Mouse (Mus musculus): ENCODE results near the gene Gm21836. TPM values are rescaled to one million over a fixed set of nuclear protein-coding genes. Genes with fewer than 3 reads are reported as not detected.
"Not testable (repeated sequence)": the region's sequence is repeated elsewhere in the genome, so short reads cannot be mapped to it uniquely, and the experiment has no call there.

The Gm21836 gene
- polyA plus RNA-seq (2015; fragmentation: Nextera tagmentation; extraction: Ambion mirVana): not detected in 2 replicates

- H3K9me3 ChIP-seq (replicated peaks; ENCODE audit: control insufficient read depth, low read length, poor library complexity, severe bottlenecking); H3K4me1 ChIP-seq (ENCODE audit: control insufficient read depth, insufficient read depth, low read length); H3K4me2 ChIP-seq (ENCODE audit: low read length); H3K27me3 ChIP-seq (ENCODE audit: control insufficient read depth, insufficient read depth, low read depth, low read length); H3K27ac ChIP-seq (ENCODE audit: low read length); H3K9ac ChIP-seq (ENCODE audit: low read depth, low read length); ATAC-seq; H3K4me3 ChIP-seq (ENCODE audit: low read depth, low read length); H3K36me3 ChIP-seq (ENCODE audit: control insufficient read depth, insufficient read depth, low read length): not testable (repeated sequence)
- 90% methylated on average over 2 of the region's 2 CpGs for WGBS
Observed at GRCm38 (mm10) chr9:124493693-124494092, at the start of gene Gm21836. Gene Gm21836, minus strand, starts transcription at chr9:124493793.

GRCm38 (mm10) chr9:124480361-124480980 lies 13.1 kb downstream of the Gm21836 start:
- not testable (repeated sequence) for H3K27me3 ChIP-seq (ENCODE audit: control insufficient read depth, insufficient read depth, low read depth, low read length); H3K4me2 ChIP-seq (ENCODE audit: low read length); H3K4me3 ChIP-seq (ENCODE audit: low read depth, low read length); H3K27ac ChIP-seq (ENCODE audit: low read length); H3K4me1 ChIP-seq (ENCODE audit: control insufficient read depth, insufficient read depth, low read length); H3K9me3 ChIP-seq (replicated peaks; ENCODE audit: control insufficient read depth, low read length, poor library complexity, severe bottlenecking); H3K9ac ChIP-seq (ENCODE audit: low read depth, low read length); ATAC-seq
- peaks cover 13% of the 10 kb centered on the region for H3K36me3 ChIP-seq (ENCODE audit: control insufficient read depth, insufficient read depth, low read length)
- 56% methylated on average over 12 of the region's 15 CpGs for WGBS

- no peak overlapping the region for H3K9ac ChIP-seq (ENCODE audit: low read depth, low read length)
- no peak overlapping the region for H3K4me3 ChIP-seq (ENCODE audit: low read depth, low read length)
- no peak for ATAC-seq
- H3K9me3 ChIP-seq (replicated peaks; ENCODE audit: control insufficient read depth, low read length, poor library complexity, severe bottlenecking): no peaks in the 10 kb centered on the region
- H3K27me3 ChIP-seq (ENCODE audit: control insufficient read depth, insufficient read depth, low read depth, low read length): no peaks in the 10 kb centered on the region
- no peak overlapping the region for H3K4me2 ChIP-seq (ENCODE audit: low read length)
- 74% methylated on average over 3 of the region's 3 CpGs for WGBS
- H3K4me1 ChIP-seq (ENCODE audit: control insufficient read depth, insufficient read depth, low read length): no peaks in the 10 kb centered on the region
- H3K27ac ChIP-seq (ENCODE audit: low read length): no peak overlapping the region
- peaks cover 14% of the 10 kb centered on the region for H3K36me3 ChIP-seq (ENCODE audit: control insufficient read depth, insufficient read depth, low read length)
Observed at GRCm38 (mm10) chr9:124478081-124478480, 15.5 kb downstream of the Gm21836 start.

GRCm38 (mm10) chr9:124476096-124476902 lies 17.3 kb downstream of the Gm21836 start, which contains the start of gene Ppp2r3d:
Gene Ppp2r3d, minus strand, starts transcription at chr9:124476898.
- Histone ChIP-seq H3K36me3 (ENCODE audit: control insufficient read depth, insufficient read depth, low read length) (peaks cover 14% of the 10 kb centered on the region), H3K9me3 (replicated peaks; ENCODE audit: control insufficient read depth, low read length, poor library complexity, severe bottlenecking) (no peaks in the 10 kb centered on the region), H3K27ac (ENCODE audit: low read length) (no peak within 1 kb of the TSS), H3K4me3 (ENCODE audit: low read depth, low read length) (no peak within 1 kb of the TSS), H3K27me3 (ENCODE audit: control insufficient read depth, insufficient read depth, low read depth, low read length) (no peaks in the 10 kb centered on the region), H3K4me1 (ENCODE audit: control insufficient read depth, insufficient read depth, low read length) (no peaks in the 10 kb centered on the region), H3K4me2 (ENCODE audit: low read length) (no peak within 1 kb of the TSS), H3K9ac (ENCODE audit: low read depth, low read length) (no peak within 1 kb of the TSS)
- ATAC-seq: peak; percentile 58; the same call in 1 of the 2 replicates
- 97% methylated on average over 22 of the region's 22 CpGs for WGBS

GRCm38 (mm10) chr9:124475689-124476088 lies 17.9 kb downstream of the Gm21836 start:
- H3K27me3 ChIP-seq (ENCODE audit: control insufficient read depth, insufficient read depth, low read depth, low read length): no peaks in the 10 kb centered on the region
- H3K9me3 ChIP-seq (replicated peaks; ENCODE audit: control insufficient read depth, low read length, poor library complexity, severe bottlenecking): no peaks in the 10 kb centered on the region
- peaks cover 14% of the 10 kb centered on the region for H3K36me3 ChIP-seq (ENCODE audit: control insufficient read depth, insufficient read depth, low read length)
- H3K4me2 ChIP-seq (ENCODE audit: low read length): no peak overlapping the region
- H3K9ac ChIP-seq (ENCODE audit: low read depth, low read length): no peak overlapping the region
- WGBS: 90% methylated on average over 15 of the region's 15 CpGs
- no peak for ATAC-seq
- H3K4me3 ChIP-seq (ENCODE audit: low read depth, low read length): no peak overlapping the region
- H3K4me1 ChIP-seq (ENCODE audit: control insufficient read depth, insufficient read depth, low read length): no peaks in the 10 kb centered on the region
- no peak overlapping the region for H3K27ac ChIP-seq (ENCODE audit: low read length)

- 0% methylated on average over 1 of the region's 1 CpGs for WGBS
- no peak for ATAC-seq
Observed at GRCm38 (mm10) chr9:124456572-124456971, 37.0 kb downstream of the Gm21836 start.

More at GRCm38 (mm10) chr9:124456572-124456971, 37.0 kb downstream of the Gm21836 start:
- no peak overlapping the region for H3K27ac ChIP-seq (ENCODE audit: low read length)
- H3K36me3 ChIP-seq (ENCODE audit: control insufficient read depth, insufficient read depth, low read length): no peaks in the 10 kb centered on the region
- no peaks in the 10 kb centered on the region for H3K4me1 ChIP-seq (ENCODE audit: control insufficient read depth, insufficient read depth, low read length)
- no peaks in the 10 kb centered on the region for H3K9me3 ChIP-seq (replicated peaks; ENCODE audit: control insufficient read depth, low read length, poor library complexity, severe bottlenecking)
- no peak overlapping the region for H3K4me2 ChIP-seq (ENCODE audit: low read length)
- no peak overlapping the region for H3K9ac ChIP-seq (ENCODE audit: low read depth, low read length)
- H3K4me3 ChIP-seq (ENCODE audit: low read depth, low read length): no peak overlapping the region
- no peaks in the 10 kb centered on the region for H3K27me3 ChIP-seq (ENCODE audit: control insufficient read depth, insufficient read depth, low read depth, low read length)

Other genes starting within 250 kb of the Gm21836 start
- 13.6 and 14.7 TPM in 2 replicates for gene 2010315B03Rik, start 181.1 kb downstream of the Gm21836 start, polyA plus RNA-seq (2015; fragmentation: Nextera tagmentation; extraction: Ambion mirVana)
- gene Ppp2r3d, start 16.9 kb downstream of the Gm21836 start, polyA plus RNA-seq (2015; fragmentation: Nextera tagmentation; extraction: Ambion mirVana): 137 and 147 TPM in 2 replicates